Mouse (Mus musculus) stomach, postnatal 0 days (tissue): ENCODE measurements around the gene Actn1. TPM values are rescaled to one million over a fixed set of nuclear protein-coding genes. Genes with fewer than 3 reads are reported as not detected.

Experiments used
- ATAC-seq: fragments of 200-750 bp; cut with Nextera tagmentation; 2 replicates; pipeline ENCODE4 v1.8.0; 2017; ENCODE audit not compliant: low FRiP score, low TSS enrichment
- DNase-seq: peaks from one replicate; pipeline ENCODE4 v3.0.0-alpha.2; 2016; ENCODE audit warnings: low spot score
- H3K27ac ChIP-seq: fragments of 300-500 bp; sonication (generic); replicated peaks from 2 replicates; pipeline ENCODE4 v1.5.1; 2014; ENCODE audit warnings: mild to moderate bottlenecking, control low read depth
- H3K27me3 ChIP-seq: fragments of 300-500 bp; sonication (generic); 2 replicates; pipeline ENCODE4 v1.6.1; 2014; ENCODE audit warnings: low read length; ENCODE audit not compliant: control insufficient read depth, insufficient read depth
- H3K36me3 ChIP-seq: fragments of 300-500 bp; sonication (generic); 2 replicates; pipeline ENCODE4 v1.6.1; 2014; ENCODE audit warnings: low read length, mixed read lengths; ENCODE audit not compliant: control insufficient read depth, insufficient read depth
- H3K4me1 ChIP-seq: fragments of 300-500 bp; sonication (generic); replicated peaks from 2 replicates; pipeline ENCODE4 v1.6.1; 2014; ENCODE audit warnings: antibody characterized with exemption; ENCODE audit not compliant: control insufficient read depth, insufficient read depth
- H3K4me2 ChIP-seq: fragments of 300-500 bp; sonication (generic); replicated peaks from 2 replicates; pipeline ENCODE4 v1.6.1; 2014; ENCODE audit warnings: low read depth, mild to moderate bottlenecking, control low read depth, moderate library complexity
- H3K4me3 ChIP-seq: fragments of 300-500 bp; sonication (generic); 2 replicates; pipeline ENCODE4 v1.5.1; 2014; ENCODE audit warnings: low read depth, low read length, control low read depth
- H3K9ac ChIP-seq: fragments of 300-500 bp; sonication (generic); 2 replicates; pipeline ENCODE4 v1.6.1; 2014; ENCODE audit warnings: mild to moderate bottlenecking, low read length, control low read depth, mixed read lengths
- H3K9me3 ChIP-seq: fragments of 300-500 bp; sonication (generic); 2 replicates; pipeline ENCODE4 v1.6.1; 2016; ENCODE audit warnings: low read length; ENCODE audit not compliant: control insufficient read depth
- CTCF ChIP-seq: IDR thresholded peaks from 2 replicates; pipeline ENCODE4 v1.5.1; 2016; ENCODE audit warnings: antibody characterized with exemption, low read depth, mild to moderate bottlenecking, moderate library complexity
- EP300 ChIP-seq: optimal IDR thresholded peaks from 2 replicates; pipeline ENCODE3; 2016; ENCODE audit warnings: antibody characterized with exemption
- WGBS: fragments of 180-500 bp; shearing (Covaris S2); extraction: QIAGEN DNeasy Blood & Tissue Kit; methylation state at CpG from one replicate; pipeline ENCODE4 v1.1.7; 2014; 5-methylcytosine and 5-hydroxymethylcytosine counted together
- polyA plus RNA-seq: library from polyadenylated mRNA; unstranded; fragments of >200 nt; fragmentation: Nextera tagmentation; extraction: Ambion mirVana; gene quantifications from 2 replicates; pipeline ENCODE4 v1.2.1, GENCODE M21; 2015

Gene Actn1
- polyA plus RNA-seq, 1 experiment from 2014 or later: 36.8 TPM

DNA sequence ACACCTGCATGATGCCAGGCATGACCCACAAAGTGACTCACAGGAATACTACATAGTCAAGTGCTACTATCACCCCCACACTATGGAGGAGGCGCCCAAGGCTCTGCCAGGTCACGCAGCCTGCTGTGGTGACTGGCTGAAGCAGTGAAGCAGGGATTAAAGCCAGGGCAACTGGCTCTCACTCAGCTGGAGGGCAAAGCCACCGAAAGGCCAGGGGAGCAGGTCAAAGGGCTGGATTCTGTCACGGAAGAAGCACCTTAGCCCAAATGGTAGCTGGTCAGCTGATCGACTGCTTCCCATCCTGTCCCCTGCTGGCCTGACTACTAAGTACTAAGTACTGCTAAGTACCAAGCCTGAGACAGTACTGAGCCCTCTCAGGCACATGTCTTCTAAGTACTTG, 76.1 kb downstream of the Actn1 start:
- H3K27me3 ChIP-seq: no peaks in the 10 kb centered on the region
- no peak overlapping the region for H3K27ac ChIP-seq
- 89% methylated on average over 5 of the region's 5 CpGs for WGBS
- H3K4me2 ChIP-seq: no peak overlapping the region
- no peaks in the 10 kb centered on the region for H3K9me3 ChIP-seq
- no peak overlapping the region for H3K9ac ChIP-seq
- DNase-seq: no peak
- TF ChIP-seq EP300 (no peak), CTCF (no peak)
- H3K4me3 ChIP-seq: no peak overlapping the region
- H3K36me3 ChIP-seq: peaks cover 30% of the 10 kb centered on the region
- H3K4me1 ChIP-seq: no peaks in the 10 kb centered on the region
- no peak for ATAC-seq

DNA sequence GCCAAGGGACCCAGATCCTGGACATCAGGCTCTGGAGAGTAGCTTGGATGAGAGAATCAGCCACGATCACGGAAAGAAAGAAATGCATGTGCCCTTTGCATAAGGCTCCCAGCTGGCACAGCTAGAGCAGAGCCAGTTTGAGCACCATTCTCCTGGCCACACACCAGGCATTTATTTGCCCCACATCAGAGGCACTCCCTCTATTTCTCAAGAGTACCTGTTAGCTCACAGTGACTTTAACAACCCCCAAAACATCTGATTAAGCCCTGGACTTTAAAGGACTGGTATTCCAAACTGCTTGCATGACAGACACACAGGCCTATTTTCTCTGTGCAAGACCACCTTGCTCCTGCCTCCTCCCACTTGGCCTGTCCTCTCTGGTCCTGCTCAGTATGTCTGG, 78.3 kb downstream of the Actn1 start:
- DNase-seq: no peak
- H3K4me1 ChIP-seq: no peaks in the 10 kb centered on the region
- H3K27me3 ChIP-seq: no peaks in the 10 kb centered on the region
- WGBS: 88% methylated on average over 2 of the region's 2 CpGs
- ATAC-seq: no peak
- no peaks in the 10 kb centered on the region for H3K9me3 ChIP-seq
- TF ChIP-seq EP300 (no peak), CTCF (no peak)
- H3K27ac ChIP-seq: no peak overlapping the region
- no peak overlapping the region for H3K9ac ChIP-seq
- H3K36me3 ChIP-seq: peaks cover 30% of the 10 kb centered on the region
- no peak overlapping the region for H3K4me3 ChIP-seq
- no peak overlapping the region for H3K4me2 ChIP-seq

DNA sequence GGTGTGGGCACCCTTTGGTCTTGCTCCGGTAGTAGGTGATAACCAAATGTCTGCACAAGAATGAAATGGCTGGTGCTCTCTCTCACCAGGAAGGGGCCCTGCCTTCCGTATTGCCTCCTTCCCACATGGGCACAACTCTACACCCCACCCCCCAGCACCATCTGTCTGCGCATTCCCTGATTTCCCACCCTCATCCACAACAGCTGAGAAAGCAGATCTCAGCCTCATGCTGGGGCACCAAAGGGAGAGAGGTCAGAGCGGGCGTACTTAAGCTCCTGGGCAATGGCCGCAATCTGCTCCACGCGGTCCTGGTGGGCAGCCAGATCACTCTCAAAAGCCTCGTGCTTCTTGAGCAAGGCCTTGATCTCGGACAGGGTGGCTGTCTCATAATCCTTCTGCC, 82.1 kb downstream of the Actn1 start:
- Histone ChIP-seq H3K9ac (no peak overlapping the region), H3K4me1 (no peaks in the 10 kb centered on the region), H3K27ac (no peak overlapping the region), H3K4me2 (no peak overlapping the region), H3K27me3 (no peaks in the 10 kb centered on the region), H3K9me3 (no peaks in the 10 kb centered on the region), H3K4me3 (no peak overlapping the region), H3K36me3 (peaks cover 27% of the 10 kb centered on the region)
- WGBS: 85% methylated on average over 10 of the region's 10 CpGs
- no peak for DNase-seq
- ATAC-seq: no peak
- TF ChIP-seq CTCF (no peak), EP300 (no peak)

DNA sequence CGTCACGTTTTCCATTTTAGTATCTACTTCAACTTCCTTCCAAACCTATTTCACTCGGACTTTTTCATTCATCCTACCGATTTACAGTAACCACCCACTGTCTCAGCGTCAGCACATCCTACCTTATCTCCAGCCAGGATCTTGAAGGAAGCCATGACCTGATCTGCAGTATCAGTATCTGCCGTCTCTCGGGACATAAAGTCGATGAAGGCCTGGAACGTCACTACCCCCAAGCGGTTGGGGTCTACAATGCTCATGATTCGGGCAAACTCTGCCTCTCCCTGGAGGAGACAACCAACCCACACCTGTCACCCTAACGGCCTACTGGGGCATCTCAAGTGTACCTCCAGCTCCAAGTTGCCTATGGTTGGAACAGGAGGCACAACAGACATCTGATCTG, 91.4 kb downstream of the Actn1 start:
- Histone ChIP-seq H3K27ac (no peak overlapping the region), H3K4me1 (no peaks in the 10 kb centered on the region), H3K9ac (no peak overlapping the region), H3K27me3 (no peaks in the 10 kb centered on the region), H3K9me3 (no peaks in the 10 kb centered on the region), H3K36me3 (peaks cover 15% of the 10 kb centered on the region), H3K4me2 (peak overlapping the region; percentile 37; the same call in 1 of the 2 replicates), H3K4me3 (no peak overlapping the region; the same call in 1 of the 2 replicates)
- 57% methylated on average over 12 of the region's 12 CpGs for WGBS
- DNase-seq (no peak), ATAC-seq (0 out of 2 replicates have a peak, but pooled peaks have one; percentile 23)
- TF ChIP-seq EP300 (no peak), CTCF (no peak)

DNA sequence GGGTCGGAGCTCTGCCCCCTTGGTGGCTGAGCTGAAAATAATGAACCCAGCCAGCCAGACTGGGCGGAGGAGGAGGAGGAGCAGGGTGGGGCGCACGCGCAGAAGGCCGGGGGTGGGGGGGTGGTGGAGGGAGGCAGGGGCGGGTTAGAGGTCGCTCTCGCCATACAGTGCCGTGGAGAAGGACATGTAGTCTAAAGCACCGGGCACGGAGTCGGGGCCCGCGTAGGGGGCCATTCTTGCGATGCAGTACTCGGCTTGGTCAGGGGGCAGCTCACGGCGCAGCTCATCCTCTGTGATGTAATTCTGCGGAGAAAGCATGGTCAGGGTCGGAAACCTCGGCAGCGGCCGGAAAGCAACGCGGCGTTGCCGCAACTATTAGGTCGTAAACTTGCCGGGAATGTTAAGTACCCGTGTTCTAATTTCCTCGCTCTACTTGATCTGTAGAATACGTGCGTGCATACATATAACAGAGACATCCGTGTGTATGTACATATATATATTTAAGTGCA, 91.9 kb downstream of the Actn1 start:
- 21% methylated on average over 35 of the region's 35 CpGs for WGBS
- H3K9me3 ChIP-seq: no peaks in the 10 kb centered on the region
- peak overlapping the region; percentile 48 for H3K4me3 ChIP-seq
- H3K27ac ChIP-seq: peak overlapping the region; percentile 49; the same call in 1 of the 2 replicates
- DNase-seq (peak; percentile 78), ATAC-seq (peak; percentile 68)
- H3K4me2 ChIP-seq: peak overlapping the region; percentile 37
- H3K27me3 ChIP-seq: no peaks in the 10 kb centered on the region
- H3K9ac ChIP-seq: no peak overlapping the region
- no peaks in the 10 kb centered on the region for H3K4me1 ChIP-seq
- no peak for TF ChIP-seq EP300
- no peak for TF ChIP-seq CTCF
- H3K36me3 ChIP-seq: peaks cover 13% of the 10 kb centered on the region

DNA sequence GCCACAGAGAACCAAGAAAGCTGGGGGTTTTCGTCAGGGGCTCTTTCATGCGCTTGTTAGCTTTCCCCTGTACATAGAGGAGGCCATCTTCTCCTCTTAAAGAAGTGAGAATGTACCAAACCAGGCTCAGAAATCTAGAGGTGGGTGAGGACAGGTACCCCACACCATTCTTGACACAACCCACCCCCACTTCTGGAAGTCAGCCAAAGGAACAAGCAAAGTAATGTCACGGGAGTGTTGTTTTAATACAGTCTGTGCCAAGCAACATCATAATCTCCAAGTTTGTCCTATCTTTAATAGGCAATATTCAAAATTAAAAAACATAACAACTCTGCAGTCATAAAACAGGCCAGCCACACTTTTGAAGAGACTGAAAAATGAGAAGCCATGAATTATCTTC, 92.8 kb downstream of the Actn1 start:
- Histone ChIP-seq H3K27me3 (no peaks in the 10 kb centered on the region), H3K4me2 (no peak overlapping the region), H3K9me3 (no peaks in the 10 kb centered on the region), H3K4me3 (no peak overlapping the region), H3K4me1 (no peaks in the 10 kb centered on the region), H3K27ac (no peak overlapping the region), H3K9ac (no peak overlapping the region), H3K36me3 (peaks cover 9% of the 10 kb centered on the region)
- 80% methylated on average over 3 of the region's 3 CpGs for WGBS
- TF ChIP-seq CTCF (no peak), EP300 (no peak)
- DNase-seq: no peak
- ATAC-seq: no peak
